Mouse (Mus musculus): ENCODE data around the gene Olfr747.

GRCm38 (mm10) chr14:50639088-50639487 is 53.9 kb downstream of the Olfr747 start, which contains the start of gene Olfr745:
- TF ChIP-seq GATA1 (IDR thresholded peaks at IDR 0.05; ENCODE audit: low read length): no peak
- no peak for TF ChIP-seq TAL1 (IDR thresholded peaks at IDR 0.05; ENCODE audit: low read length)

All from erythroblast, embryonic 14.5 days (primary cell).